Mouse (Mus musculus) layer of hippocampus, adult 2 months (tissue): ENCODE measurements around the gene Dzip1. TPM values are rescaled to one million over a fixed set of nuclear protein-coding genes. Genes with fewer than 3 reads are reported as not detected.

ENCODE experiments used
- DNase-seq, 2 experiments: peaks; one replicate each; pipeline ENCODE4 v3.0.0; 2022; ENCODE audit warnings: low spot score in 2 of 2
- H3K27ac ChIP-seq: fragments of 200-600 bp; 2 replicates; pipeline ENCODE4 v1.8.1; 2022
- H3K4me3 ChIP-seq: fragments of 200-600 bp; 2 replicates; pipeline ENCODE4 v1.8.1; 2022; ENCODE audit warnings: mild to moderate bottlenecking
- CTCF ChIP-seq: fragments of 200-600 bp; conservative IDR thresholded peaks from 2 replicates; pipeline ENCODE4 v1.8.1; 2022; ENCODE audit warnings: antibody characterized with exemption, mild to moderate bottlenecking, moderate library complexity
- total RNA-seq, 2 experiments: library from RNA; stranded (reverse); gene quantifications; 2 replicates each; pipeline ENCODE4 v1.2.3; 2021

Dzip1 gene
- total RNA-seq, 2 experiments from 2014 or later, result 119 to 128 TPM

- Histone ChIP-seq H3K27ac (peak overlapping the region; percentile 82), H3K4me3 (peak overlapping the region; percentile 45)
- TF ChIP-seq CTCF, result no peak
- DNase-seq, result no peak
Observed at GRCm38 (mm10) chr14:118856563-118856962, 68.7 kb downstream of the Dzip1 start.

GRCm38 (mm10) chr14:118855141-118855800 lies 70.0 kb downstream of the Dzip1 start:
- no peak for DNase-seq
- Histone ChIP-seq H3K27ac (peak overlapping the region; percentile 81), H3K4me3 (peak overlapping the region; percentile 50)
- TF ChIP-seq CTCF, result peak; percentile 50

GRCm38 (mm10) chr14:118854371-118855114 lies 70.7 kb downstream of the Dzip1 start:
- no peak for TF ChIP-seq CTCF

GRCm38 (mm10) chr14:118851496-118852107 lies 73.7 kb downstream of the Dzip1 start:
- no peak overlapping the region for H3K4me3 ChIP-seq
- no peak overlapping the region for H3K27ac ChIP-seq
- TF ChIP-seq CTCF, result no peak
- DNase-seq, result no peak

More at GRCm38 (mm10) chr14:118854371-118855114, 70.7 kb downstream of the Dzip1 start:
- peak overlapping the region; percentile 81 for H3K27ac ChIP-seq
- DNase-seq, result peak; percentile 35 to 50
- peak overlapping the region; percentile 50 for H3K4me3 ChIP-seq

- no peak for DNase-seq
- no peak for TF ChIP-seq CTCF
- H3K27ac ChIP-seq, result no peak overlapping the region
Observed at GRCm38 (mm10) chr14:118850696-118851035, 74.6 kb downstream of the Dzip1 start.

GRCm38 (mm10) chr14:118850011-118850695 lies 75.1 kb downstream of the Dzip1 start:
- Histone ChIP-seq H3K4me3 (no peak overlapping the region), H3K27ac (no peak overlapping the region)
- TF ChIP-seq CTCF, result no peak
- DNase-seq, result no peak

More at GRCm38 (mm10) chr14:118850696-118851035, 74.6 kb downstream of the Dzip1 start:
- no peak overlapping the region for H3K4me3 ChIP-seq

- Histone ChIP-seq H3K4me3 (no peak overlapping the region), H3K27ac (no peak overlapping the region)
- no peak for DNase-seq
- TF ChIP-seq CTCF, result no peak
Observed at GRCm38 (mm10) chr14:118848171-118848570, 77.1 kb downstream of the Dzip1 start.

- no peak for TF ChIP-seq CTCF
- no peak for DNase-seq
- H3K4me3 ChIP-seq, result no peak overlapping the region
- no peak overlapping the region for H3K27ac ChIP-seq
Observed at GRCm38 (mm10) chr14:118846834-118847233, 78.4 kb downstream of the Dzip1 start.

- no peak for TF ChIP-seq CTCF
- DNase-seq, result no peak
- no peak overlapping the region for H3K4me3 ChIP-seq
- H3K27ac ChIP-seq, result no peak overlapping the region
Observed at GRCm38 (mm10) chr14:118842353-118842752, 82.9 kb downstream of the Dzip1 start.

GRCm38 (mm10) chr14:118840027-118840426 lies 85.2 kb downstream of the Dzip1 start:
- Histone ChIP-seq H3K27ac (no peak overlapping the region), H3K4me3 (no peak overlapping the region)
- no peak for DNase-seq
- TF ChIP-seq CTCF, result no peak

GRCm38 (mm10) chr14:118839416-118839815 lies 85.8 kb downstream of the Dzip1 start:
- DNase-seq, result no peak
- Histone ChIP-seq H3K27ac (no peak overlapping the region), H3K4me3 (no peak overlapping the region)
- TF ChIP-seq CTCF, result no peak

- DNase-seq, result no peak
- no peak overlapping the region for H3K27ac ChIP-seq
Observed at GRCm38 (mm10) chr14:118838556-118839120, 86.6 kb downstream of the Dzip1 start.

More at GRCm38 (mm10) chr14:118838556-118839120, 86.6 kb downstream of the Dzip1 start:
- no peak overlapping the region for H3K4me3 ChIP-seq
- TF ChIP-seq CTCF, result no peak
